ENCODE assay signal across 20 mouse cellular contexts in genomic region chr10:127297015-127297871, GRCm38 (mm10). TPM values are rescaled to one million over a fixed set of nuclear protein-coding genes. Genes with fewer than 3 reads are reported as not detected.
DNase-seq lines count a peak whose midpoint lies in the region; ATAC-seq and TF ChIP-seq lines count a peak whose summit lies in the region.
"Had no signal": no experiment of that assay in that cellular context is flagged by ENCODE, and none has a peak within 500 bp of the region (broad histone marks: within the 10 kb centered on the region; RNA-seq: fewer than 3 reads in every experiment).

No protein-coding gene starts in this region.

- 66% methylated on average over 16 of the region's 16 CpGs for WGBS in heart, embryonic 11.5 days (ENCODE audit: insufficient replicate concordance)

- intact Hi-C loops in heart, postnatal 14 days (cut with DNase I): no loop called here
- intact Hi-C loops in left cerebral cortex, adult 2 months (cut with DNase I): no loop called here
- intact Hi-C loops in left cerebral cortex, postnatal 36 days (cut with DNase I): no loop called here

- TF ChIP-seq POLR2A in myocyte (IDR thresholded peaks at IDR 0.05; ENCODE audit: insufficient read length, low read depth): peak; percentile 85

- H3K4me1 ChIP-seq in heart, embryonic 11.5 days (ENCODE audit: control insufficient read depth, insufficient read depth, low read length): peaks cover 22% of the 10 kb centered on the region

- peaks cover 55% of the 10 kb centered on the region for H3K36me3 ChIP-seq in heart, embryonic 11.5 days (ENCODE audit: control insufficient read depth, insufficient read depth, low read length)
- H3K36me3 ChIP-seq in myocyte (ENCODE audit: control insufficient read depth, insufficient read depth): peaks cover 78% of the 10 kb centered on the region

- no peaks in the 10 kb centered on the region for H3K9me3 ChIP-seq in heart, embryonic 11.5 days (replicated peaks; ENCODE audit: control insufficient read depth, low read length)
- H3K9me3 ChIP-seq: embryonic facial prominence, embryonic 12.5 days; hindbrain, embryonic 15.5 days; intestine, embryonic 15.5 days; limb, embryonic 12.5 days; lung, embryonic 15.5 days had no signal

- DNase-seq in adrenal gland, adult (ENCODE audit: inconsistent age in 2 of 2, low spot score in 1 of 2): peak; percentile 11 to 52
- DNase-seq in adrenal gland, postnatal 4 days (ENCODE audit: low spot score in 2 of 2): no peak
- DNase-seq in heart, postnatal 14 days: no peak
- no peak for DNase-seq in left cerebral cortex, adult 2 months (ENCODE audit: extremely low spot score in 1 of 2, low spot score in 2 of 2)
- no peak for DNase-seq in left cerebral cortex, postnatal 36 days (ENCODE audit: low spot score in 2 of 2)
- no peak for DNase-seq in embryo, embryonic 11 days
- DNase-seq: adrenal gland, postnatal 36 days; cerebellum, adult 2 months; gastrocnemius, postnatal 10 days; kidney, adult 9 months; lung, postnatal 4 days; midbrain, embryonic 14.5 days had no signal

- ATAC-seq in heart, embryonic 11.5 days (replicated peaks; ENCODE audit: insufficient number of reproducible peaks, low FRiP score, low TSS enrichment): no peak
- ATAC-seq: intestine, embryonic 15.5 days had no signal

- no peak for TF ChIP-seq CTCF in left cerebral cortex, adult 2 months (IDR thresholded peaks at IDR 0.05)

- H3ac ChIP-seq in myocyte (ENCODE audit: control insufficient read depth, insufficient read length): no peak overlapping the region

- H3K27ac ChIP-seq in heart, embryonic 11.5 days (ENCODE audit: low read depth, low read length): peak overlapping the region; percentile 47; the same call in 1 of the 2 replicates
- peak overlapping the region; percentile 40; the same call in 1 of the 2 replicates for H3K27ac ChIP-seq in left cerebral cortex, adult 2 months
- H3K27ac ChIP-seq: embryonic facial prominence, embryonic 12.5 days; hindbrain, embryonic 15.5 days; intestine, embryonic 15.5 days; limb, embryonic 12.5 days; liver, embryonic 14.5 days; lung, embryonic 15.5 days had no signal

- H3K27me3 ChIP-seq in heart, embryonic 11.5 days (ENCODE audit: control insufficient read depth, insufficient read depth, low read length): no peaks in the 10 kb centered on the region
- H3K27me3 ChIP-seq in myocyte (ENCODE audit: control insufficient read depth, insufficient read depth, insufficient read length): no peaks in the 10 kb centered on the region
- H3K27me3 ChIP-seq: embryonic facial prominence, embryonic 12.5 days; hindbrain, embryonic 15.5 days; intestine, embryonic 15.5 days; limb, embryonic 12.5 days; lung, embryonic 15.5 days had no signal

- H3K4me2 ChIP-seq in heart, embryonic 11.5 days: no peak overlapping the region
- no peak overlapping the region for H3K4me2 ChIP-seq in myocyte (ENCODE audit: low read depth)
- H3K4me2 ChIP-seq: embryonic facial prominence, embryonic 12.5 days; hindbrain, embryonic 15.5 days; intestine, embryonic 15.5 days; limb, embryonic 12.5 days; lung, embryonic 15.5 days had no signal

- no peak overlapping the region for H3K4me3 ChIP-seq in heart, embryonic 11.5 days (ENCODE audit: low read depth, low read length)
- no peak overlapping the region for H3K4me3 ChIP-seq in left cerebral cortex, adult 2 months
- H3K4me3 ChIP-seq in myocyte: no peak overlapping the region
- H3K4me3 ChIP-seq: embryonic facial prominence, embryonic 12.5 days; hindbrain, embryonic 15.5 days; intestine, embryonic 15.5 days; limb, embryonic 12.5 days; lung, embryonic 15.5 days had no signal

- peaks cover 32% of the 10 kb centered on the region for H3K79me2 ChIP-seq in myocyte (ENCODE audit: control insufficient read depth, insufficient read depth)

- no peak overlapping the region for H3K9ac ChIP-seq in heart, embryonic 11.5 days (ENCODE audit: low read depth, low read length)
- H3K9ac ChIP-seq: embryonic facial prominence, embryonic 12.5 days; hindbrain, embryonic 15.5 days; intestine, embryonic 15.5 days; limb, embryonic 12.5 days; liver, embryonic 14.5 days; lung, embryonic 15.5 days had no signal

TF ChIP-seq in myocyte, 11 proteins besides CTCF, POLR2A, EP300 and RAD21:
- no peak for TF ChIP-seq CEBPB (IDR thresholded peaks at IDR 0.05; ENCODE audit: insufficient read depth, poor library complexity, severe bottlenecking)
- no peak for TF ChIP-seq TCF3 (IDR thresholded peaks at IDR 0.05; ENCODE audit: insufficient read length, low read depth)
- TF ChIP-seq REST (IDR thresholded peaks at IDR 0.05; ENCODE audit: insufficient read depth, insufficient read length): no peak
- TF ChIP-seq POLR2AphosphoS2 (IDR thresholded peaks at IDR 0.05; ENCODE audit: insufficient read length, low read depth): peak; percentile 99
- TF ChIP-seq SRF (IDR thresholded peaks at IDR 0.05; ENCODE audit: control insufficient read depth, insufficient read length, low read depth): no peak
- TF ChIP-seq TCF12 (IDR thresholded peaks at IDR 0.05; ENCODE audit: insufficient read depth, poor library complexity, severe bottlenecking): no peak

RNA-seq across cellular contexts. Expression of gene Mbd6, which starts 8.4 kb away (rescaled TPM):
- total RNA-seq in adrenal gland, postnatal 4 days (2021): 10 to 100 TPM; 89.7 to 92.6 TPM
- 13.6 and 15.1 TPM in 2 replicates for polyA plus RNA-seq in heart, embryonic 11.5 days (2014; fragmentation: Nextera tagmentation; extraction: Ambion mirVana)
- total RNA-seq in heart, postnatal 14 days (2021): 10 to 100 TPM; 29.9 to 32.0 TPM
- total RNA-seq in left cerebral cortex, adult 2 months (2021): 10 to 100 TPM; 42.2 to 52.4 TPM
- total RNA-seq in left cerebral cortex, postnatal 36 days (2021): 10 to 100 TPM; 32.9 to 54.4 TPM
- 24.7 TPM for polyA plus RNA-seq in myocyte (2012; fragmentation: generic; extraction: Trizol)

RNA-seq across cellular contexts. Expression of gene Mars, which starts 14.3 kb away (rescaled TPM):
- total RNA-seq in adrenal gland, postnatal 4 days (2021): 10 to 100 TPM; 85.5 to 89.5 TPM
- 104 and 105 TPM in 2 replicates for polyA plus RNA-seq in heart, embryonic 11.5 days (2014; fragmentation: Nextera tagmentation; extraction: Ambion mirVana)
- 10 to 100 TPM; 39.2 to 45.9 TPM for total RNA-seq in heart, postnatal 14 days (2021)
- 10 to 100 TPM; 55.3 to 61.5 TPM for total RNA-seq in left cerebral cortex, adult 2 months (2021)
- total RNA-seq in left cerebral cortex, postnatal 36 days (2021): 10 to 100 TPM; 54.9 to 60.1 TPM
- polyA plus RNA-seq in myocyte (2012; fragmentation: generic; extraction: Trizol): 280 TPM

RNA-seq across cellular contexts. Expression of gene Arhgap9, which starts 24.5 kb away (rescaled TPM):
- total RNA-seq in adrenal gland, postnatal 4 days (2021): 1 to 10 TPM; 2.9 to 4.2 TPM
- polyA plus RNA-seq in heart, embryonic 11.5 days (2014; fragmentation: Nextera tagmentation; extraction: Ambion mirVana): 1.7 TPM in 2 replicates
- total RNA-seq in heart, postnatal 14 days (2021): 1 to 10 TPM; 3.1 to 4.5 TPM
- 1 to 10 TPM in 1 of 2 experiments, under 1 TPM in 1; 0.47 to 1.2 TPM for total RNA-seq in left cerebral cortex, adult 2 months (2021)
- 1 to 10 TPM in 1 of 2 experiments, under 1 TPM in 1; 0.94 to 1.1 TPM for total RNA-seq in left cerebral cortex, postnatal 36 days (2021)
- 0.77 TPM for polyA plus RNA-seq in myocyte (2012; fragmentation: generic; extraction: Trizol)

RNA-seq across cellular contexts. Expression of gene Dctn2, which starts 31.1 kb away (rescaled TPM):
- total RNA-seq in adrenal gland, postnatal 4 days (2021): 100 to 1,000 TPM; 191 to 198 TPM
- 135 and 136 TPM in 2 replicates for polyA plus RNA-seq in heart, embryonic 11.5 days (2014; fragmentation: Nextera tagmentation; extraction: Ambion mirVana)
- 100 to 1,000 TPM; 146 to 151 TPM for total RNA-seq in heart, postnatal 14 days (2021)
- total RNA-seq in left cerebral cortex, adult 2 months (2021): 100 to 1,000 TPM; 254 to 259 TPM
- total RNA-seq in left cerebral cortex, postnatal 36 days (2021): 100 to 1,000 TPM; 267 to 287 TPM
- 250 TPM for polyA plus RNA-seq in myocyte (2012; fragmentation: generic; extraction: Trizol)

RNA-seq across cellular contexts. Expression of gene Kif5a, which starts 34.1 kb away (rescaled TPM):
- total RNA-seq in adrenal gland, postnatal 4 days (2021): 10 to 100 TPM; 23.5 to 28.4 TPM
- 1.6 TPM in 2 replicates for polyA plus RNA-seq in heart, embryonic 11.5 days (2014; fragmentation: Nextera tagmentation; extraction: Ambion mirVana)
- total RNA-seq in heart, postnatal 14 days (2021): under 1 TPM; 0.49 to 0.72 TPM
- 1,000 to 10,000 TPM; 1,016 to 1,023 TPM for total RNA-seq in left cerebral cortex, adult 2 months (2021)
- total RNA-seq in left cerebral cortex, postnatal 36 days (2021): 1,000 to 10,000 TPM in 1 of 2 experiments, 100 to 1,000 TPM in 1; 978 to 1,176 TPM
- polyA plus RNA-seq in myocyte (2012; fragmentation: generic; extraction: Trizol): 0.14 TPM

Comparison
In these comparisons a context has a peak if more than half of its experiments do, and no peak if none do; other contexts are left out.
1. DNase-seq: peak in adrenal gland, adult (2 of 2); none in adrenal gland, postnatal 4 days (0 of 2), heart, postnatal 14 days (0 of 2), left cerebral cortex, adult 2 months (0 of 2), left cerebral cortex, postnatal 36 days (0 of 2) and embryo, embryonic 11 days (single experiment).